Mouse (Mus musculus) frontal cortex, postnatal 36 days (tissue): ENCODE measurements at regions not wholly inside any gene's neighbourhood (a gene's known extent, or its start where the extent isn't known, plus 50 kb on each side); places are given as distances from the start of the nearest gene placed in this dataset.

Experiments used
- DNase-seq, 2 experiments: peaks; one replicate each; pipeline ENCODE4 v3.0.0; 2022; ENCODE audit warnings: low spot score in 2 of 2

GRCm38 (mm10) chr13:110977379-110977778 lies 277.4 kb upstream of the Actbl2 start:
- no peak for DNase-seq

- DNase-seq, result no peak
These were observed 276.8 kb upstream of the Actbl2 start for GRCm38 (mm10) chr13:110978022-110978421.

GRCm38 (mm10) chr13:110990677-110991076 lies 264.1 kb upstream of the Actbl2 start:
- DNase-seq, result peak in 1 of 2 experiments; percentile 25

- DNase-seq, result no peak
These were observed 263.7 kb upstream of the Actbl2 start for GRCm38 (mm10) chr13:110991121-110991520.

- no peak for DNase-seq
These were observed 260.2 kb upstream of the Actbl2 start for GRCm38 (mm10) chr13:110994596-110994995.

GRCm38 (mm10) chr13:111002670-111003069 lies 252.1 kb upstream of the Actbl2 start:
- DNase-seq, result no peak

- no peak for DNase-seq
These were observed 240.7 kb upstream of the Actbl2 start for GRCm38 (mm10) chr13:111014142-111014541.

- DNase-seq, result no peak
These were observed 224.7 kb upstream of the Actbl2 start for GRCm38 (mm10) chr13:111030111-111030510.

GRCm38 (mm10) chr13:111031633-111032032 lies 223.2 kb upstream of the Actbl2 start:
- DNase-seq, result no peak

GRCm38 (mm10) chr13:111043637-111044036 lies 211.2 kb upstream of the Actbl2 start:
- no peak for DNase-seq

GRCm38 (mm10) chr13:111044328-111045002 lies 210.3 kb upstream of the Actbl2 start:
- DNase-seq, result peak; percentile 73 to 88

GRCm38 (mm10) chr13:111050097-111050496 lies 204.7 kb upstream of the Actbl2 start:
- no peak for DNase-seq

GRCm38 (mm10) chr13:111055817-111056216 lies 199.0 kb upstream of the Actbl2 start:
- DNase-seq, result no peak

GRCm38 (mm10) chr13:111087753-111088152 lies 167.1 kb upstream of the Actbl2 start:
- DNase-seq, result peak in 1 of 2 experiments; percentile 44

- DNase-seq, result peak in 1 of 2 experiments; percentile 49
These were observed 158.7 kb upstream of the Actbl2 start for GRCm38 (mm10) chr13:111096071-111096470.

- peak in 1 of 2 experiments; percentile 85 for DNase-seq
These were observed 157.5 kb upstream of the Actbl2 start for GRCm38 (mm10) chr13:111097336-111097735.

- DNase-seq, result no peak
These were observed 156.1 kb upstream of the Actbl2 start for GRCm38 (mm10) chr13:111098738-111099137.

GRCm38 (mm10) chr13:111099252-111099651 lies 155.6 kb upstream of the Actbl2 start:
- peak; percentile 58 to 67 for DNase-seq

GRCm38 (mm10) chr13:111100448-111100847 lies 154.4 kb upstream of the Actbl2 start:
- no peak for DNase-seq

GRCm38 (mm10) chr13:111104567-111105219 lies 150.1 kb upstream of the Actbl2 start:
- no peak for DNase-seq

- DNase-seq, result no peak
These were observed 123.7 kb upstream of the Actbl2 start for GRCm38 (mm10) chr13:111131108-111131507.

- peak in 1 of 2 experiments; percentile 28 for DNase-seq
These were observed 118.4 kb upstream of the Actbl2 start for GRCm38 (mm10) chr13:111136392-111136791.

- DNase-seq, result no peak
These were observed 111.9 kb upstream of the Actbl2 start for GRCm38 (mm10) chr13:111142757-111143420.
